Mouse (Mus musculus) megakaryocyte, embryonic 14.5 days (primary cell): ENCODE results near the gene 1700037H04Rik.

ENCODE experiments used
- FLI1 ChIP-seq: IDR thresholded peaks from 2 replicates; pipeline ENCODE4 v1.6.1; 2012; ENCODE audit warnings: low read length, inconsistent platforms, mixed read lengths
- GATA1 ChIP-seq: IDR thresholded peaks from 3 replicates; pipeline ENCODE4 v1.6.1; 2012; ENCODE audit warnings: mixed read lengths, low read length, inconsistent platforms, borderline replicate concordance

DNA sequence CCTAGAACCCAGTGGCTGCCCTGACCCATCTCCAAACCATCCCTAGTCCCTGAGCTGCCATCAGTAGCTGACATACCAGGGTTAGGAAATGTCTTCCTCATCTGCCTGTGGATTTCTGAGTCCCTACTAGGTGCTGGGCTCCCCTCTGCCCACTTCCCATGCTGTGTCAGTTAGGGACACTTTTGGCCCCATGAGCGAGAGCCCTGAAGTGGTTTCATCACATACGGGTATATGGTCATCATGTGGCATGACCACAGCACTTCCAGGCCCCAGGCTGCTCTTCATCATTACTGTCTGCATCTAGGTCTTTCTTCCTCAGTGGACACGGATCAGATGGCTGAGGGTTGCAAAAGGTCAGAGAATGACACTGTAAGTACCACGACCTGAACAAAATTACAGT, 46.9 kb upstream of the 1700037H04Rik start, which contains the start of gene Ap5s1:
- no peak for TF ChIP-seq GATA1
- TF ChIP-seq FLI1: no peak
